Mouse (Mus musculus): ENCODE data around the gene Homez. TPM values are rescaled to one million over a fixed set of nuclear protein-coding genes. Genes with fewer than 3 reads are reported as not detected.

Gene Homez
- 8.2 and 9.5 TPM in 2 replicates for polyA plus RNA-seq (2014; fragmentation: Nextera tagmentation; extraction: Ambion mirVana)

DNA sequence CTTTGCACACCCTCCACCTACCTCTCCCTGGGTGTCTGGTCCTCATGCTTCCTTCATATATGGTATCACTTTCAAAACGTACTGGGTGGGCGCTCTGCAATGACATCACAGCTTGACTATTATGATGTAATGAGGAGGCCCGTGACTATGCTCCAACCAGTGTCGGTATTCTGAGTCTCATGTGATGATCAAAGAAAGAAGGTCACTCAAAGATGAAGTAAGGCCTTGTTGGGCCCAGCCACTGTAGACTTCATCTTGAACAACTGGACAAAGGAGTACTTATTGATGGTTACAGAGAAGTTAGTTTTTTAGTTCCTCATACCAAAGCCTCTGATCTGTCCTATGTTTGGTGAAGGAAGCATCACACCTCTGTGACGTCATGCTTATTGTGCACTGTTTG lies at the start of gene Homez:
TSS of gene Homez (minus strand) at position 101 of the 400 bp plus-strand sequence.
- H3K4me1 ChIP-seq (ENCODE audit: control insufficient read depth in 2 of 2, insufficient read depth in 2 of 2, low read length in 2 of 2), result peaks cover 3 to 4% of the 10 kb centered on the region in 2 experiments; a peak in 3 of 4 replicates
- no peaks in the 10 kb centered on the region for H3K9me3 ChIP-seq (ENCODE audit: control insufficient read depth, low read length)
- no peak for ATAC-seq (ENCODE audit: insufficient number of reproducible peaks, insufficient read depth, low FRiP score, low read depth)
- H3K36me3 ChIP-seq (ENCODE audit: control insufficient read depth, insufficient read depth, low read length), result no peaks in the 10 kb centered on the region
- no peak within 1 kb of the TSS for H3K9ac ChIP-seq (ENCODE audit: low read length)
- 81% methylated on average over 5 of the region's 5 CpGs for WGBS
- no peak within 1 kb of the TSS for H3K4me3 ChIP-seq (ENCODE audit: control insufficient read depth in 1 of 2, insufficient read depth in 1 of 2, low read depth in 1 of 2, low read length in 2 of 2)
- H3K27me3 ChIP-seq (ENCODE audit: control insufficient read depth, insufficient read depth, low read length), result no peaks in the 10 kb centered on the region
- no peak within 1 kb of the TSS for H3K27ac ChIP-seq (replicated peaks in 1 of 2; ENCODE audit: control insufficient read depth in 1 of 2, insufficient read depth in 1 of 2, low read depth in 2 of 2, low read length in 2 of 2)
- no peak within 1 kb of the TSS for H3K4me2 ChIP-seq (ENCODE audit: low read length)

DNA sequence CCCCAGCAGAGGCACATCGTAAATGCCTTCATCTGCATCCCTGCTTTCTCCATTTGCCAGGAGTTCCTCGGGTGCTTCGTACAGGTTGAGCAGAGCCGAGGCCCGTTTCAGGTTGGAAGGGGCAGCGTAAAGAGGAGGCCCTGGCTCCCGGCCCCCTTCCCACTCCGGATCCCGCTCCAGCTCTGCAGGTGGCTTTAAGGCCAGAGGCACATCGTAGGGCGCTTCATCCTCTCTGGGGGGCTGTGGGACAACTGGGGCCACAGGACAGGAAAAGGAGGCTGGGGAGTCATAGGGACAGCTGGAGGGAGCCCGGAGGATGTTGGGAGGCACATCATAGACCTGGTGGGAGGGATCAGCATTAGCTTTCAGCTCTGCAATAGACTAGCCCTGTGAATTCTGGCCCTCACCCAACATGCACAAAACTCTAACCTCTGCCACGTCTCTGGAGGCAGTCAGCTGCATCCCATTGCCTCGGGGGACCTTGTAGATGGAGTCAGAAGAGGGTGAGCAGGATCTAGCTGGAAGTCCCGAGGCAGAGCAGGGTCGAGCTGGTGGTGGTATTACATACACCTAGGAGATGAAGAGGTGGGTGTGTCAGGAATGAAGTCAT lies 49.4 kb upstream of the Homez start:
- Histone ChIP-seq H3K27me3 (ENCODE audit: control insufficient read depth, insufficient read depth, low read length) (no peaks in the 10 kb centered on the region), H3K4me2 (ENCODE audit: low read length) (no peak overlapping the region), H3K36me3 (ENCODE audit: control insufficient read depth, insufficient read depth, low read length) (peaks cover 58% of the 10 kb centered on the region), H3K4me1 (ENCODE audit: control insufficient read depth in 2 of 2, insufficient read depth in 2 of 2, low read length in 2 of 2) (peaks cover 13% of the 10 kb centered on the region in 2 experiments), H3K9ac (ENCODE audit: low read length) (no peak overlapping the region), H3K4me3 (ENCODE audit: control insufficient read depth in 1 of 2, insufficient read depth in 1 of 2, low read depth in 1 of 2, low read length in 2 of 2) (no peak overlapping the region), H3K9me3 (ENCODE audit: control insufficient read depth, low read length) (peaks cover 8% of the 10 kb centered on the region; the same call in 1 of the 2 replicates), H3K27ac (replicated peaks in 1 of 2; ENCODE audit: control insufficient read depth in 1 of 2, insufficient read depth in 1 of 2, low read depth in 2 of 2, low read length in 2 of 2) (no peak overlapping the region)
- no peak for ATAC-seq (ENCODE audit: insufficient number of reproducible peaks, insufficient read depth, low FRiP score, low read depth)
- WGBS, result 87% methylated on average over 16 of the region's 16 CpGs

- 18% methylated on average over 10 of the region's 10 CpGs for WGBS
- Histone ChIP-seq H3K9me3 (ENCODE audit: control insufficient read depth, low read length) (no peaks in the 10 kb centered on the region), H3K27me3 (ENCODE audit: control insufficient read depth, insufficient read depth, low read length) (no peaks in the 10 kb centered on the region), H3K27ac (replicated peaks in 1 of 2; ENCODE audit: control insufficient read depth in 1 of 2, insufficient read depth in 1 of 2, low read depth in 2 of 2, low read length in 2 of 2) (peak overlapping the region in 1 of 2 experiments; percentile 72; a peak in 2 of 4 replicates), H3K36me3 (ENCODE audit: control insufficient read depth, insufficient read depth, low read length) (peaks cover 48% of the 10 kb centered on the region), H3K4me1 (ENCODE audit: control insufficient read depth in 2 of 2, insufficient read depth in 2 of 2, low read length in 2 of 2) (peaks cover 15 to 18% of the 10 kb centered on the region in 2 experiments), H3K9ac (ENCODE audit: low read length) (peak overlapping the region; percentile 94), H3K4me2 (ENCODE audit: low read length) (peak overlapping the region; percentile 99), H3K4me3 (ENCODE audit: control insufficient read depth in 1 of 2, insufficient read depth in 1 of 2, low read depth in 1 of 2, low read length in 2 of 2) (peak overlapping the region; percentile 56 to 91)
- no peak for ATAC-seq (ENCODE audit: insufficient number of reproducible peaks, insufficient read depth, low FRiP score, low read depth)
These were observed 42.6 kb upstream of the Homez start for GRCm38 (mm10) chr14:54913343-54913742.

DNA sequence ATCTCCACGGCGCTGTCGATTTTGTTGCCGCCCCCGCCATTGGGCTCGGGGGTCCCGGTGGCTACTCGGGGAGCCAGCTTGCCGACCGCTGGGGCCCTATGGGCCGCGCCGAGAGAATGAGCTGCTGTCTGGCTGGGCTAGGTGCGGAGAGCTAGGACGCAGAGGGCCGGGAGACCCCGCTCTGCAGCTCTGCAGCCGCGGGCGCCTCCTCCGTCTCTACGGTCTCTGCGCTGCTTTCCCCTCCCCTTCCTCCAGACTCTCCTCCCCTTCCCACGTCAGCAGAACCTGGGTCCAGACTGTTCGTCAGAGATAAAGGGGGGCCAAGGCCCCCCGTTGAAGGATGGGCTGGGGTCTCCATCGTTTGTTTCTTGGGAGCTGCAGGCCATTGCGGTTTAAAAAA lies 42.1 kb upstream of the Homez start, which contains the start of gene Slc22a17:
TSS of gene Slc22a17 (minus strand) at position 247 of the 400 bp plus-strand sequence.
- Histone ChIP-seq H3K4me1 (ENCODE audit: control insufficient read depth in 2 of 2, insufficient read depth in 2 of 2, low read length in 2 of 2) (peaks cover 15 to 18% of the 10 kb centered on the region in 2 experiments), H3K27me3 (ENCODE audit: control insufficient read depth, insufficient read depth, low read length) (no peaks in the 10 kb centered on the region), H3K27ac (replicated peaks in 1 of 2; ENCODE audit: control insufficient read depth in 1 of 2, insufficient read depth in 1 of 2, low read depth in 2 of 2, low read length in 2 of 2) (peak within 1 kb of the TSS in 1 of 2 experiments; percentile 72; a peak in 2 of 4 replicates), H3K4me3 (ENCODE audit: control insufficient read depth in 1 of 2, insufficient read depth in 1 of 2, low read depth in 1 of 2, low read length in 2 of 2) (peak within 1 kb of the TSS; percentile 56 to 91), H3K9me3 (ENCODE audit: control insufficient read depth, low read length) (no peaks in the 10 kb centered on the region), H3K36me3 (ENCODE audit: control insufficient read depth, insufficient read depth, low read length) (peaks cover 48% of the 10 kb centered on the region), H3K9ac (ENCODE audit: low read length) (peak within 1 kb of the TSS; percentile 94), H3K4me2 (ENCODE audit: low read length) (peak within 1 kb of the TSS; percentile 99)
- 0% methylated on average over 25 of the region's 28 CpGs for WGBS
- peak; percentile 76 for ATAC-seq (ENCODE audit: insufficient number of reproducible peaks, insufficient read depth, low FRiP score, low read depth)

GRCm38 (mm10) chr14:54912109-54912850 lies 41.5 kb upstream of the Homez start:
- no peaks in the 10 kb centered on the region for H3K9me3 ChIP-seq (ENCODE audit: control insufficient read depth, low read length)
- peak overlapping the region; percentile 99 for H3K4me2 ChIP-seq (ENCODE audit: low read length)
- ATAC-seq (ENCODE audit: insufficient number of reproducible peaks, insufficient read depth, low FRiP score, low read depth), result peak; percentile 48
- H3K4me3 ChIP-seq (ENCODE audit: control insufficient read depth in 1 of 2, insufficient read depth in 1 of 2, low read depth in 1 of 2, low read length in 2 of 2), result peak overlapping the region; percentile 56 to 91
- H3K9ac ChIP-seq (ENCODE audit: low read length), result peak overlapping the region; percentile 94
- no peaks in the 10 kb centered on the region for H3K27me3 ChIP-seq (ENCODE audit: control insufficient read depth, insufficient read depth, low read length)
- peak overlapping the region in 1 of 2 experiments; percentile 72; a peak in 2 of 4 replicates for H3K27ac ChIP-seq (replicated peaks in 1 of 2; ENCODE audit: control insufficient read depth in 1 of 2, insufficient read depth in 1 of 2, low read depth in 2 of 2, low read length in 2 of 2)
- H3K4me1 ChIP-seq (ENCODE audit: control insufficient read depth in 2 of 2, insufficient read depth in 2 of 2, low read length in 2 of 2), result peaks cover 15 to 18% of the 10 kb centered on the region in 2 experiments
- WGBS, result 4% methylated on average over 61 of the region's 69 CpGs
- peaks cover 48% of the 10 kb centered on the region for H3K36me3 ChIP-seq (ENCODE audit: control insufficient read depth, insufficient read depth, low read length)

GRCm38 (mm10) chr14:54908682-54909081 lies 37.9 kb upstream of the Homez start:
- H3K27ac ChIP-seq (replicated peaks in 1 of 2; ENCODE audit: control insufficient read depth in 1 of 2, insufficient read depth in 1 of 2, low read depth in 2 of 2, low read length in 2 of 2), result no peak overlapping the region; a peak in 1 of 4 replicates

GRCm38 (mm10) chr14:54903641-54904040 lies 32.9 kb upstream of the Homez start:
- Histone ChIP-seq H3K4me3 (ENCODE audit: control insufficient read depth in 1 of 2, insufficient read depth in 1 of 2, low read depth in 1 of 2, low read length in 2 of 2) (no peak overlapping the region), H3K36me3 (ENCODE audit: control insufficient read depth, insufficient read depth, low read length) (peaks cover 38% of the 10 kb centered on the region), H3K27me3 (ENCODE audit: control insufficient read depth, insufficient read depth, low read length) (no peaks in the 10 kb centered on the region), H3K9ac (ENCODE audit: low read length) (no peak overlapping the region), H3K4me2 (ENCODE audit: low read length) (no peak overlapping the region), H3K27ac (replicated peaks in 1 of 2; ENCODE audit: control insufficient read depth in 1 of 2, insufficient read depth in 1 of 2, low read depth in 2 of 2, low read length in 2 of 2) (no peak overlapping the region), H3K9me3 (ENCODE audit: control insufficient read depth, low read length) (no peaks in the 10 kb centered on the region), H3K4me1 (ENCODE audit: control insufficient read depth in 2 of 2, insufficient read depth in 2 of 2, low read length in 2 of 2) (0 out of 4 replicates have a peak, but pooled peaks cover 0 to 8% of the 10 kb centered on the region in 2 experiments)
- no peak for ATAC-seq (ENCODE audit: insufficient number of reproducible peaks, insufficient read depth, low FRiP score, low read depth)
- 91% methylated on average over 4 of the region's 4 CpGs for WGBS

More at GRCm38 (mm10) chr14:54908682-54909081, 37.9 kb upstream of the Homez start:
- H3K27me3 ChIP-seq (ENCODE audit: control insufficient read depth, insufficient read depth, low read length), result no peaks in the 10 kb centered on the region
- no peaks in the 10 kb centered on the region for H3K9me3 ChIP-seq (ENCODE audit: control insufficient read depth, low read length)
- peak overlapping the region; percentile 40; the same call in 1 of the 2 replicates for H3K9ac ChIP-seq (ENCODE audit: low read length)
- H3K4me3 ChIP-seq (ENCODE audit: control insufficient read depth in 1 of 2, insufficient read depth in 1 of 2, low read depth in 1 of 2, low read length in 2 of 2), result no peak overlapping the region
- peaks cover 15 to 27% of the 10 kb centered on the region in 2 experiments for H3K4me1 ChIP-seq (ENCODE audit: control insufficient read depth in 2 of 2, insufficient read depth in 2 of 2, low read length in 2 of 2)
- 71% methylated on average over 7 of the region's 7 CpGs for WGBS
- peaks cover 47% of the 10 kb centered on the region for H3K36me3 ChIP-seq (ENCODE audit: control insufficient read depth, insufficient read depth, low read length)
- ATAC-seq (ENCODE audit: insufficient number of reproducible peaks, insufficient read depth, low FRiP score, low read depth), result no peak
- H3K4me2 ChIP-seq (ENCODE audit: low read length), result no peak overlapping the region

Measured in heart, embryonic 14.5 days (tissue).